Mouse (Mus musculus): ENCODE data around the gene Pes1.

Pes1 gene

GRCm38 (mm10) chr11:3964416-3965172, 819 bp downstream of the Pes1 start:
- no peak for DNase-seq (ENCODE audit: extremely low spot score)

GRCm38 (mm10) chr11:3969837-3970236, 6.1 kb downstream of the Pes1 start:
- no peak for DNase-seq (ENCODE audit: extremely low spot score)

- no peak for DNase-seq (ENCODE audit: extremely low spot score)
Measured at GRCm38 (mm10) chr11:3970361-3970760, 6.6 kb downstream of the Pes1 start.

- DNase-seq (ENCODE audit: extremely low spot score): no peak
Measured at GRCm38 (mm10) chr11:3973081-3973480, 9.3 kb downstream of the Pes1 start.

GRCm38 (mm10) chr11:3974311-3974710, 10.5 kb downstream of the Pes1 start:
- DNase-seq (ENCODE audit: extremely low spot score): no peak

- DNase-seq (ENCODE audit: extremely low spot score): no peak
Measured at GRCm38 (mm10) chr11:3976678-3977077, 12.9 kb downstream of the Pes1 start, which contains the start of gene 4930556J24Rik. TSS of gene 4930556J24Rik (minus strand) at chr11:3976778.

GRCm38 (mm10) chr11:3978421-3978820, 14.6 kb downstream of the Pes1 start:
- no peak for DNase-seq (ENCODE audit: extremely low spot score)

- no peak for DNase-seq (ENCODE audit: extremely low spot score)
Measured at GRCm38 (mm10) chr11:3981536-3981935, 17.8 kb downstream of the Pes1 start.

- no peak for DNase-seq (ENCODE audit: extremely low spot score)
Measured at GRCm38 (mm10) chr11:3982275-3983209, 18.8 kb downstream of the Pes1 start.

- DNase-seq (ENCODE audit: extremely low spot score): peak; percentile 44
Measured at GRCm38 (mm10) chr11:3983291-3983862, 19.6 kb downstream of the Pes1 start, which contains the start of gene Gal3st1. TSS of gene Gal3st1 (plus strand) at chr11:3983636.

GRCm38 (mm10) chr11:3983863-3984745, 20.3 kb downstream of the Pes1 start:
- peak; percentile 35 for DNase-seq (ENCODE audit: extremely low spot score)

GRCm38 (mm10) chr11:3989748-3990147, 26.0 kb downstream of the Pes1 start:
- no peak for DNase-seq (ENCODE audit: extremely low spot score)

- no peak for DNase-seq (ENCODE audit: extremely low spot score)
Measured at GRCm38 (mm10) chr11:3993132-3993531, 29.4 kb downstream of the Pes1 start.

- no peak for DNase-seq (ENCODE audit: extremely low spot score)
Measured at GRCm38 (mm10) chr11:3993914-3994313, 30.1 kb downstream of the Pes1 start.

GRCm38 (mm10) chr11:3995511-3995910, 31.7 kb downstream of the Pes1 start:
- no peak for DNase-seq (ENCODE audit: extremely low spot score)

GRCm38 (mm10) chr11:3996840-3997239, 33.1 kb downstream of the Pes1 start:
- DNase-seq (ENCODE audit: extremely low spot score): no peak

GRCm38 (mm10) chr11:3997978-3998720, 34.4 kb downstream of the Pes1 start:
- DNase-seq (ENCODE audit: extremely low spot score): peak; percentile 29

GRCm38 (mm10) chr11:3999547-3999946, 35.8 kb downstream of the Pes1 start:
- no peak for DNase-seq (ENCODE audit: extremely low spot score)

- peak; percentile 77 for DNase-seq (ENCODE audit: extremely low spot score)
Measured at GRCm38 (mm10) chr11:4001603-4002002, 37.8 kb downstream of the Pes1 start.

- DNase-seq (ENCODE audit: extremely low spot score): no peak
Measured at GRCm38 (mm10) chr11:4005220-4005805, 41.5 kb downstream of the Pes1 start.

Measured in embryo, embryonic 9.5 days (tissue).